Mouse (Mus musculus) heart, postnatal 0 days (tissue): ENCODE data around the gene Hdac6.

ENCODE experiments used
- CTCF ChIP-seq: IDR thresholded peaks from 2 replicates; pipeline ENCODE4 v1.5.1; 2016; ENCODE audit warnings: antibody characterized with exemption, control low read depth, low read depth
- EP300 ChIP-seq: IDR thresholded peaks from 2 replicates; pipeline ENCODE4 v1.6.1; 2016; ENCODE audit warnings: antibody characterized with exemption, low read depth

- TF ChIP-seq CTCF (no peak), EP300 (no peak)
Measured at GRCm38 (mm10) chrX:7945618-7946017, 2.1 kb downstream of the Hdac6 start.
